Mouse (Mus musculus) brain, embryonic 14.5 days (tissue): ENCODE data around the gene Rnaset2b.
"Not testable (repeated sequence)": the region's sequence is repeated elsewhere in the genome, so short reads cannot be mapped to it uniquely, and the experiment has no call there.

Experiments
- CTCF ChIP-seq: fragments of 200-500 bp; IDR thresholded peaks from 2 replicates; pipeline ENCODE4 v1.5.1; 2012; ENCODE audit warnings: inconsistent platforms, mild to moderate bottlenecking, moderate library complexity, borderline replicate concordance; ENCODE audit not compliant: insufficient read depth, insufficient read length; ENCODE audit errors: extremely low read depth
- POLR2A ChIP-seq: fragments of 200-500 bp; IDR thresholded peaks from 2 replicates; pipeline ENCODE4 v1.6.1; 2012; ENCODE audit warnings: mild to moderate bottlenecking, inconsistent platforms, borderline replicate concordance; ENCODE audit not compliant: poor library complexity, insufficient read depth, insufficient read length, severe bottlenecking; ENCODE audit errors: extremely low read depth

- TF ChIP-seq CTCF, POLR2A: not testable (repeated sequence)
Measured at GRCm38 (mm10) chr17:6960349-6960748, 10.1 kb upstream of the Rnaset2b start.
